Mouse (Mus musculus) cerebral cortex, adult 2 months (tissue): ENCODE data around the gene Alg14.

ENCODE experiments used
- WGBS: fragments of 180-500 bp; shearing (Covaris S2); methylation state at CpG from one replicate; pipeline ENCODE4 v1.1.7; 2018; 5-methylcytosine and 5-hydroxymethylcytosine counted together

Gene Alg14

DNA sequence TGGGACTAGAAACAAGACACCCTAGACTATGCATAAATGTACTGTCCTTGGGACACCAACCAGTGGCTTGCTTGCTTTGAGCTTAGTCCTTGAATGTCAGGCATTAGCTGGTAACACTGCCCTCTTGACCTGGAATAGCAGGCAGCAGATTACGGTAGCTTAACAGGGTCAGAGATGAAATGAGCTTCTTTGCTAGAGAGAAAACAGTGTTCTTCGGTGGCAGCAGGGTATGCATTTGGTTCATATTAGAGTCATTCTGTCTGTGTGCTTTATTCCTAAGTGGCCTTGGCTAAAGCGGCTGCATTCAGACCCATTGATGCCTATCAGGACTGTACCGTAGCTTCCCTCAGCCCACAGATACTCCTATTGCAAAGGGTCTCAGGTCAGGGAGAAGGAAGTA lies 72.8 kb downstream of the Alg14 start:
- 84% methylated on average over 4 of the region's 4 CpGs for WGBS

DNA sequence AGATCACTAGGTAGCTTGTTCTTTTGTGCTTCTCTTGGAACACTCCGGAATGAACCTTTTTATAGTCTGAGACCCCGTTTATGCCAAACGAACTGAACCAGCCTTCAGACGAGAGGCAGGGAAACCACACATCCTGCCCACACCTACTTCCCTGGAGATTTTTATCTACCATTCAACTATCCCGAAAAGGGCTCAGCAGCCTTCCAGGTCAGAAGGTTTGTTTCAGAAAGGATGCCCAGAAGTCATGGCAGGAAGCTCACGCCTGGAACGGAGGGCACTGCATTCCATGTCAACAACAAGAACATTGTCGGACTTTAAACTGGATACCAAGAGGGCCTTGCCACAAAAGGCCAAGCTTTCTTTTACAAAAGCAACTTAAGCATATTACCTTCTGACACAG lies 73.6 kb downstream of the Alg14 start:
- whole genome bisulfite sequencing = 59% methylated on average over 8 of the region's 8 CpGs

DNA sequence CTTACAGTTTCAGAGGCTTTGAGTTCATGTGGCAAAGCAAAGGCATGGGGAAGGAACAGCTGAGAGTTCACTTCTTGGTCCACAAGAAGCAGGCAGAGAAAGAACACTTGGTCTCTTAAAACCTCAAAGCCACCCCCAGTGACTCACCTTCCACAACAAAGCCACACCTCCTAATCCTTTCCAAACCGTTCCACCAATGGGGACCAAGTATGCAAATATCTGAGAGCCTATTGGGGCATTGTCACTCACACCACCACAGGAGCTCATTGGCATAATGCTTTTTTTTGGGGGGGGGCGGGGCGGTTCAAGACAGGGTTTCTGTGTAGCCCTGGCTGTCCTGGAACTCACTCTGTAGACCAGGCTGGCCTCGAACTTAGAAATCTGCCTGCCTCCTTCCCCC lies 77.0 kb downstream of the Alg14 start:
- WGBS = 95% methylated on average over 3 of the region's 4 CpGs

DNA sequence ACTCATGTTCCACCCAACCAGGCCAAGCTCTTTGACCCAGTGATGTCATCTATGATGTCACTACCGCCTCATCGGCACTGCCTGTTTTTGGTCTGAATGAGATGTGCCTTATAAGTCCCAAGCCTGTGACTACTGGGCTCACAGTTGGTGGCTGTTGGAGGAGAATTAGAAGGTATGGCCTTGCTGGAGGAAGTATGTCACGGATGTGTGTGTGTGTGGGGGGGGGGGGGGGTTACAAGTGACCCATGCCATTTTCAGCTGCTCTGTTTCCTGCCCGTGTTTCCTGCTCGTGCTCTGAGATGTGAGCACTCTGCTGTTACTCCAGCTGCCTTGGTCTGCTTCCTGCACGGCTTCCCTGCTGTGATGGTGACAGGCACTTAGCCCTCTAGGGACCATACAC lies 77.9 kb downstream of the Alg14 start:
- WGBS = 82% methylated on average over 6 of the region's 6 CpGs

DNA sequence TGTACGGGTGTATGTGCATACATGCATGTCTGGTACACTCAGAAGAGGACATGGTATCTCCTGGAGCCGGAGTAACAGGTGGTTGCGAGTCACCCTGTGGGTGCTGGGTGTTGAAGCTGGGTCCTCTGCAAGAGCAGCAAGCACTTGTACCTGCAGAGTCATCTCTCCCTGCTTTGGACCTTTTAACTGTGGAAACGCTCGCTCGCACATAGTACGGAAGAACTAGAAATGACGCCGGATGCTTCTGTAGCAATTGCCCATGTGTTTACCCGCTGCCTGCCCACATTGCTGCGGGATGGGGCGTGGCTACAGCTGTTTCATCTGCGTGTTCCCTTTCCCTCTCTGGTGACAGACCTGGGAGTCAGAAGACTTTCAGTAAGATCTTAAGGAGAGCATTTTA lies 78.7 kb downstream of the Alg14 start:
- WGBS = 78% methylated on average over 13 of the region's 13 CpGs

DNA sequence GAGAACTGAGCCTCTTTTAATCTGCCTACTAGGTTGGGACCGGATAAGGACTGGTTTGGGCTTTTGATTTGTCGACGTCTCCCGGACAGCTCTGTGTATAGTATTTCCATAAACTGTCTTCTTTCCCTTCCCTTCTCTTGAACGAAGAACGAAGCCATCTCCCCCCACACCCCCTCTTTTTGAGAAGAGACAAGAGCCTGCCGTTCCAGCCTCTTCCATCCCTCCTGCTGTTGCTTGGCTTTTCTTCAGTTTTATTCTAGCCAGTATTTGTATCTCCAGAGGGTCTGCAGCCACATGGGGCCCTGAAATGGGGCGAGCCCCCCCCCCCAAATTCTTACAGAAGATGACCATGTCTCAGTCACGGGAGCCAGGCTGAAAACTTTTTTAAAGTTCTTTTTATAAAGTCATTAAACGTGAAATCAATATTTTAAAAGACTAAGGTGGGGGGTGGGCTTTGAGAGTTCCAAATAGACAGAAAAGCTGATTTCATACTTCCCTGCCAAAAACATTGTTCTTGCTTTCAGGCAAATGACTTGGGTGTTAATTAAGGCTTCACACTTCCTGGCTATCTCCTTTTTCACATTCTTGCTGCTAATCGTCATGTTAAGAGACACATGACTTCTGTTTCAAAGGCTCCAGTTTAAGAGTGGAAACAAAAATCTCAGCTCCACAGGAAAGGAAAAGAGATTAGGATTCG lies 79.4 kb downstream of the Alg14 start:
- 59% methylated on average over 12 of the region's 12 CpGs for WGBS

DNA sequence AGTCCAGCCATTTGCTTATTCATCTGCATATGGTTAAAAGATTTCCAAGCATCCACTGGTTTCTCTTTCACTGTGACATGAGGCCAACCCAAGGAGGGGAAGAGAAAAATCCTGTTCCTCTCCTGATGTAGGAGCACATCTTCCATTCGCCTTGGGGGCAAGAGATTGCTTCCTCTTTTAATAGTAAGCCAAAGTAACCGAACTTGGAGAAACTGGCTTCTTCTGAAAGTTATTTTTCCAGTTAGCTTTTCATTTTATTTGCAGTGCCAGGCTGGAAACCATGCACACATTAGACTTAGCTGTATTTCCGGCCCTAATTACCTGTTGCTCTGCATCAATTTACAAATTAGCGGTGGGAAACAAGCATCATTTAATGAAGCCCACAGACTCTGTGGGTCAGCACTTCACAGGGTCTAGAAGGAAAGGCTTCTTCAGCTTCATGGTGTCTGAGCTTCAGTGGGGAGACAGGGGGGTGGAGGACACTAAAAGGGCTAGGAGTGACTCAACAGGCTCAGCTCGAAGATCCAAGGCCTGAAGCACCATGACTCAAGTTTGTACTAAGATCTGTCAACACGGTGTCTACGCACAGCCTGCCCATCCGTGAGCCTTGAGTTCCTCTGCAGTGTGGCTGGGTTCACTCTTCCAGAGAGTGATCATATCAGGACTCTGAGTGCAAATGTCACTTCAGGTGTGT lies 80.1 kb downstream of the Alg14 start:
- 77% methylated on average over 8 of the region's 8 CpGs for WGBS

DNA sequence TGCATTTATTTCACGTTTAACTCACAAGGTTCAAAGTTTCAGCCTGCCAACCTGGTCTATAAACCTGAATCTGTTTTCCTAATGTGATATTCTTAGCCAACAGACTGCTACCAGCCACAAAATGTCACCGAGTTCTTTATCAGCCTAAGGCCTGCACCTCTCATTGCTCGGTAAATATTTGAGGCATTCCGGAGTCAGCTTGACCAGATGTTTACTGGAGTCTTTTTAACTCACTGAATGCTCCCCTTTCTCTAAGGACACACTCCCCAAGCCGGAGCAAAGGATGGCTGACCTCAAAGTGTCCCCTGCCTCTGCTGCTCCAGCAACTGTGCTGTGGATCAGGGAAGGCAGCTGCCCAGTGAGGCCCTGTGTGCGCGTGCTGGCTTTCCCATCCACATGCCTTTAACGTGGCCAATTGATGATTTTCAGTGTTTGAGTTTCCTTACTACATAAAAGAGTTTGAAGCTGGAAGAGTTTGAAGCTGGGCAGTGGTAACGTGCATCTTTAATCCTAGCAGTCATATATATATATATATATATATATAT lies 82.4 kb downstream of the Alg14 start:
- WGBS = 91% methylated on average over 9 of the region's 9 CpGs

DNA sequence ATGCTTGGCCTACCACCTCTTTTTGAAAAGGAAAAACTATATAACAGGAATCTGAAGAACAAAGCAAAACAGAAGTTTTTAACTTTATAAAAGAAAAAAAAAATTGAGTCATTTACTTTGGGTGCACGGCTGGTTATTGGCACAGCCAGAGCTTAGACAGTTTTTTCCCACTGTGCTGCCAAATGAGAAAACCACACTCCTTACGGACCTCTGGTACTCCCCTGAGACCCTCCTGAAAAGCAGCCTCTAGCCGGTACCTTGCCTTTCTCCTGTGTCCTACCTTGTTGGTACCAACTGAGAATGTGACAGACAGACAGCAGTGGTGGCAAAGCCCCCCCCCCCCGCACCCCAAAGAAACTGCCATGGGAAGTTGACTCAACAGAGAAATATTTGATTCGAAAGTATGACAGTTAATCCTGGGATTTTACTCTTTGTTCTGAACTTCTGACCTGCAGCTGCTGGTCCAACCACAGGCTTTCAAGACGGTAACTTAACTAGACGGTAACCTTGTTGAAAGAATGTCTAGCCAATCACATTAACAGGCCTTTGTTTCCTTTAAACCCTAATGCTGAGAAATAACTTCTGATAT lies 84.1 kb downstream of the Alg14 start:
- WGBS = 85% methylated on average over 7 of the region's 7 CpGs

DNA sequence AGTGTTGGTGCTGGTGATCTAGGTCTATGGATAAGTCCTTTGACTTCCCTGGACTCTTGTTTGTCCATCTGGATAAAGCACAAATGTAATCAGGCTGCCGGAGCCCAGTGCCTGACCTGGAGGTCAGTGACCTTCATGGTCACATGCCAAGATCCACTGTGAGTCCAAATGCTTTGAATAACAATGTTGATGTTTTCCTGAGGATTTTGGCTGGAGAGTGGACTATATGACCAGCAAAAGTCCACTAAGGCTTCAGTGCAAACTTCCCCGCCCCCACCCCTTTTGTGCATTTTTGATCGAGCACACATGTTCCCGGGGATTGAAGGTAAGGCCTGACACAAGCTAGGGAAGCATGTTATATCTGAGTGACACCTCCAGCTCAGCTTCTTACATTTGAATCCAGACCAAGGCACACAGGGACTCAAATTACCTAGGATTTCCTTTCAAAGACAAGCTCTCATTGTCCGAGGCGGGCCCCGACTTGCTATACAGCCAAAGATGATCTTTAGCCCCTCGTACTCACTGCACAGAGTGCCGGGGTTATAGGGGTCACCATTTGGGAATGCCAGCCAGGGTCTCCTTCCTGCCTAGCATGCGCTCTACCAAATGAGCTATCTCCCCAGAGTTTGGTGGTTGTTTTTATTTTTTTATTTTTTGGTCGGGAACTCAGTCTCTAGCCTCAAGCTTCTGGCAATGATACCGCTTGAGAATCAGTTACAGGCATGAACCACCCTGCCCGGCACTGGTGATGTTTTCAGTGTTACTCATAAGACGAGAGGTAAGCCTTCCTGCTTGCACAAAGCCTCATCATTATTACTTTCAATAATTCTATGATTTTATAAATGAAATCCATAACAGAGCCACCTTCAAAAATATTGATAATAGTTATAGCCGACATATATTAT lies 87.4 kb downstream of the Alg14 start:
- WGBS = 70% methylated on average over 15 of the region's 15 CpGs

DNA sequence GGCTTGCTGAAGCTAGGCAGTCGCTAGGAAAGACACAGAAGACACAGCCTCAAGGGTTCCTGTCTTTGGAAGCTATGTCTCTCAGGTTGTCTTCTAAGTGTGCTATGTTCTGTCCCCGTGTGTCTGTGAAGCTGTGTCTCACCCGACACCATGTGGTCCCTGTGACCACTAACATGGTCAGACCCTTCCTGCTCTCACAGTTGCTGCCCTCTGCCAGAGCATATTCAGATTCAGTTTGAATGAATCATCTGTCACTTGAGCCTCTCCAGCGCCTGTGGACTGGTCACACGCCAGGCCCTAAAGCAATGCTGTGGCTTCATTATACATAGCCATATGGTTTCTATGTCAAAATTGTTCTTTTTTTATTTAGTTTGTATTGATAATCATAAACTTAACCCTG lies 88.1 kb downstream of the Alg14 start:
- 93% methylated on average over 5 of the region's 5 CpGs for WGBS

DNA sequence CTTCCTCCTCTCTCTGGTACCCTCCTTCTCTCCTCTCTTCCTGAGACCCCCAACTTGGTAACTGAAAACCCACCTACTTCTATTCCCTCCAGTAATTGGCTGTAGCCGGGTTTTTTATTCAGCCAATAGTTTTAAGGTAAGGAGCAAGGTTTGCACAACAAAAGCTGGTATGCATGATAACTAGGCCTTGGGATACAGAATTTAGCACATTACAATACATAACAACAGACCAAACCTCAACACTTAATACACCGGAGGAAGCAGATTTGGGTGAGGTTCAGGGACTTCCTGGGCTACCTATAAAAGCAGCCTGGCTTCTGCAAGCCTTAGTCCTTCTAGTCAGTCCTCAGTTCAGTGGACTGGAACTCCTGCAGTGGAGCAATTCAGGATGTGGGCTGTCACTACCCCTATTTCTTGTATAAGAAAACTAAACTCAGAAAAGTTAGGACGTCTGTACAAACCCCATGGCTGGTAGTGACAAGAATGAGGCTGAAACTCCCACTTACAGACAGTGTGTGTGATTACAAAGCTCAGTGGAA lies 96.0 kb downstream of the Alg14 start:
- 79% methylated on average over 3 of the region's 3 CpGs for WGBS

DNA sequence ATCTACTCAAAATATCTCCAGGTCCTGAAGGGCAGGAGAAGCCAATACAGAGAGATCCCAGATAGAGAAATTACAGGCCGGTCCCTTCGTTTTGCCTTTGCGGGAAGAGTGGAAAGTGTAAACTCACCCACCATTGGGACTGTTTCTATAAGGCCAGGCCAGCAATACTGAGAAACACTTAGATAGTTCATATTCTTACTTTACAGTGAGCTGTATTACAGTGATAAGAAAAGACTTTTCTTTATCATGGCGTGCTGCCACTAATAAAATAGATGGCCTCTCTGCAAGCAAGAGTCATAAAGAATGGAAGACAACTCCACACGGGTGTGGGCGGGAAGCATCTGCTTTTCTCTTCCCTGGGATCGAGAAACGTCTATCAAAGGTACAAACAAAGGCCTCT lies 97.8 kb downstream of the Alg14 start:
- WGBS = 78% methylated on average over 8 of the region's 8 CpGs

DNA sequence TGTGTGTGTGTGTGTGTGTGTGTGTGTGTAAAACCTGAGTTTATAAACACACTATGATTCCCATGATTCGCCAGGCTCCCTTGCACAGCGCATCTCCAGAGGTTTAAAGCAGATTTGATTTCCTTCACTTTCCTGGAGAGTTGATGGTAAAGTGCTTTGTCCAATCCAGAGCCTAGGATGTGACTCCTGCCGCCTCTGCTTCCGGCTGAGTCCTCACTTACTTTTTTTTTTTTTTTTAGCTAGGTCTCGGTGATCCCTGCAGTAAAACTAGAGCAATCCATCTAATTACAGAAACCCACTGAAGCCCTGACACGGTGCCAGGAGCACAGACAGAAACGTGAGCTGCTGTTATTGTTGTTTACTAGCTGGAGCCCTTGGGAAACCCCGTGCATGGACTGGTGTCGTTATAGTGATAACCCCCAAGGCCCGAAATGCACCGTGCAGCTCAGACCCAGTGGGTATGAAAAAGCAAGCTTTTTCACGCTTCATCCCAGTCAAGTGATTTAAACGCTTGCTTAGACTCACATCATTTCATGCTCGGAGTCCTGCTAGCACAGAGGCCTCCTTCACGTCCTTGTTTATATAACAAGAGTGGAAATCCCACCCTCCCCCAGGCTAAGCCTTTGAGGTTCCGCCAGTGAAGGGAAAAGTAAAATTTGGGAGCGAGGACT lies 98.4 kb downstream of the Alg14 start:
- WGBS = 32% methylated on average over 17 of the region's 17 CpGs

DNA sequence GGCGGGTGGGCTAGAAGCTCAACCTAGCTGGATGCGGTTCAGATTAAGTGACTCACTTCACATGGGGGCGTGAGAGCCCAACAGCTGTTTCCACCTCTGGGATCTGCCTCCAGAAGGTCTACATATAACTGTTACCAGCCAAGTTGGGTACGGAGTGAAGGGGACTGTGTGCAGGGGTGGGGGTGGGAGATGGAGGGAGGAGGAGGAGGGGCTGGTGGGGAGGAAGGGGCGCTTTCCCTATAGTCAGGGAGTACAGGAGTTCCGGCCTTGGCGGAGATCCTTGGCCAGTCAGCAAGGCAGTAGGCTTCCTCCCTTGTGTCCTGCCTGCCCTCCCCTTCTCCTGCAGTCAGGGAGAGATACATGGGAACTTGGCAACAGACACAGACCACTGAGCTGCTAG lies 99.2 kb downstream of the Alg14 start:
- 55% methylated on average over 7 of the region's 7 CpGs for WGBS

DNA sequence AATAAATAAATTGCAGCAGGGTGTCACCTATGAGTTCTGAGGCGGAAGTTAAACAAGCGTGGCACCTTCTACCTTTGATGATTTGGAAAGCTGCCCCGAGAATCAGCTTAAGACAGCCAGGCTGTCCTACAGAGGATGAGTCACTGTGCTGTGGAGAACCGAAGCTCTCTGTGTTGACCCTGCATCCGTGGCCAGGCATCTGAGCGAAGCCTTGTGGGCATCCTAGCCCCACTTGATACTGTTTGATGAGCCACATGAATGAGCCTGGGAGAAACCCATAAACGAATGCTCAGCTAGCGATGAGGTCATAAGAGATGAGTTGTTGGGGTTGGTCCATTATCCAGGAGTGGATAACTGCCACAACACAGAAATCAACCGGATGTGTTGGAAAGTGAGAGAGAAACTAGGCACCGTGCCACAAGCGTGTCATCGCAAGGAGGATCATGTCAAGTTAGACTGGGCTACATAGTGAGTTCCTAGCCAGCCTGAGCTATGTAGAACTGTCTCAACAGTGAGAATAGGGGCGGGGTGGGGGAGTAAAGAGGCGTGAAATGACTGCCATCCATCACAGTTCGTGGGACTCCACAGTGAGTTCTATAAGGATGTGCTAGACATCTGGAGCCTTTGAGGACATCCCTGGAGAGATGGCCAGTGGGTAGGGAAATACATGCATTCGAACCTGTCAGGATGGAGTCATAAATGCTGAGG lies 104.2 kb downstream of the Alg14 start:
- WGBS = 87% methylated on average over 16 of the region's 16 CpGs

DNA sequence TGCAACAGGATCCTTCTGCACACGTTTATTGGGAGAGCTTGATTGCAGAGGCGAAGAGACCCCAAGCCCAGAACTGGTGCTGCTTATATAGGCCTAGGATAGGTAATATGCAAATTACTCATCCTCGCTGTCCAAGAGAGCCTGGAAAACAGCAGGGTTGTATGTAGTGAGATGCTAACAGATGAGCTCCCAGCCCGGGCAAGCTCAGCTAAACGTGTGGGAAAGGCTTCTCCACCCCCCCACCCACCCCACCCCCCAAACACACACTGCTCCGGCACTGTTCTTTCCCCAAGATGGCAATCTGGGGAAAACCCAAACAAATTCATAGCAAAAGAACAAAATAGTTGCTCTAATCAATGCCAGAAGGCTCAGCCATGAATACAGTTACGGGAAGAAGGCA lies 105.0 kb downstream of the Alg14 start:
- 81% methylated on average over 7 of the region's 7 CpGs for WGBS

DNA sequence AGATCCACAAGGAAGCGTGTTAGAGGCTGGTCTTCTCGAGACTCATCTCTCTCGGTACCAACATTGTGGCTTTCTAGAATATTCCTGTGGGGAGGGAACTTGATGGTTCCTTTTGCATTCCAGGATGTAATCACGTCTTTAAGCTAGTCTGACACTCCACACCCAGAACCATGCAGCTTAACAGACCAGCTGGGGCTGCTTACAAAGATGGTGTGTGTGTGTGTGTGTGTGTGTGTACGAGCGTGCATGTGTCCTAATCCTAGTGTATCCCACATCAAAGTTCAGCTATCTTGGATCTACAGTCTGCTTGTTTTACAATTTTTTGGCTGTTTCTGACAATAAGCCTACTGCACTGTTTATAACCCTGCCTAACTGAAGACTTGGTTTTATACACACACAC lies 105.4 kb downstream of the Alg14 start:
- 90% methylated on average over 6 of the region's 6 CpGs for WGBS

DNA sequence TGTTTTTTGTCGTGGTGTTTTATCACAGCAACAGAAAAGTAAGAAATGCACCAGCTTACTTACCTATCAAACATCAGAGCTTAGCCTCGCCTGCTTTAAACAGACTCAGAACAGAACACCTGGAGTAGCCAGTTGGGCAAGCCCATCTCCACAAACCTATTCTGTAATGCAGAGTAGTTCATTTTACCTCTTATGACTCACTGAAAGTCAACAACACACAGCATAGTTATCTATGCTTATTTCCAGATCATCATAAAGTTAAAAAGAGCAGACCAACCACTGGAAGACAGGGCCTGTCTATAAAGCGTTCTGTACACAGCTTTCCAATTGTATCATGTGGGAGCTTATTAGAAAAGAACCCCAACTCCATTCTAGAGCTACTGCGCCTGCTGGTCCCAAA lies 109.8 kb downstream of the Alg14 start:
- WGBS = 84% methylated on average over 4 of the region's 4 CpGs

DNA sequence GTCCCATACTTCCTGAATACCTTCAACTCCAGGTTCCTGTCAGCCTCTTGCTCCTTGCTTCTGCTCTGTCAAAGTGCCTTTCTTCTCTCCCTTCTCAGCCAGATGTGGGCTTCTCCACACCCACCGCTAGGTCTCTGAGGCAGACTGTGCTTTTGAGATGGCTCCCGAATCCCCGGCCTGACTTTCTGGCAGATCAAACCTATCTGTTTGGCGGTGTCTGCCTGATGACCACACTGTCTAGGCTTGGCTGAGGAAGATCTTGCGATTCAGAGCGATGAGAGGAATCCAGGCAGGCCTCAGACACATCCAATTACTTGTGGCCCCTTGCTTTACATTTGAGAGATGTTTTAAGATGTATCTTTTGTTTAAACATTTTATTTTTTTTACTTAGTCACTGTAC lies 110.5 kb downstream of the Alg14 start:
- WGBS = 96% methylated on average over 6 of the region's 6 CpGs

DNA sequence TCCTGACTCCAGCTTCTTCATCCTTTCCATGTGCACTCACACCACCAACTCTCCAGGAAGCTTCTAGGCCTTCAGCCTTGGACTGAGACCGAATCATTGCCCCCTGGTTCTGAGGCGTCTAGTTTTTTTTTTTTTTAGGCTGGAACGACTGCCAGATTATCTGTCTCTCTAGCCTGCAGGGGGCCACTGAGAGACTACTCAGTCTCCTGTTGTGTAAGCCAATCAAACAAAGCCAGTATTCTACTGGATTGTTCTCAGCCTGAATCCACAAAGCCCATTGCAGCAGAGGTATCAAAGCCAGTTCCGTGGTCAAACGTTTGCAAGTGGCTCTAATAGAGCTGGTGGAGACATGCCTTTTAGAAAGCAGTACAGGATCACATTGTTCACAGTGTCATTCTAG lies 111.9 kb downstream of the Alg14 start:
- WGBS = 56% methylated on average over 5 of the region's 5 CpGs
